Mouse (Mus musculus) Patski (cell line): ENCODE data around the gene Ifna7. TPM values are rescaled to one million over a fixed set of nuclear protein-coding genes. Genes with fewer than 3 reads are reported as not detected.
"Not testable (repeated sequence)": the region's sequence is repeated elsewhere in the genome, so short reads cannot be mapped to it uniquely, and the experiment has no call there.

Experiments
- ATAC-seq: fragments of 100-300 bp; one replicate; pipeline ENCODE4 v1.8.0; 2021
- CTCF ChIA-PET: fragments of 350-600 bp; sonication (Branson Sonifier 250); formaldehyde crosslinking; loops from one replicate; lab custom pipeline; 2022; ENCODE audit warnings: inconsistent platforms; lab: Charles Lee
- POLR2A ChIA-PET: fragments of 350-600 bp; sonication (Branson Sonifier 250); formaldehyde crosslinking; loops from one replicate; lab custom pipeline; 2022; ENCODE audit warnings: antibody characterized with exemption, inconsistent platforms; lab: Charles Lee
- DNase-seq: peaks from one replicate; pipeline ENCODE4 v3.0.0-alpha.2; 2011; ENCODE audit warnings: low read depth, low spot score
- H3K27me3 ChIP-seq: fragments of 371-371 bp; one replicate; pipeline ENCODE4 v1.5.1; 2021
- CTCF ChIP-seq: fragments of 100-300 bp; IDR thresholded peaks from one replicate; pipeline ENCODE4 v1.5.1; 2021
- in situ Hi-C: fragments of 300-500 bp; cut with MboI; formaldehyde crosslinking; loops from 3 replicates; pipeline ENCODE4 v1.11.1; 2018; ENCODE audit warnings: low pct_unique_long_range_greater_than_20kb, mixed read lengths
- polyA plus RNA-seq: library from polyadenylated mRNA; unstranded; gene quantifications from one replicate; pipeline ENCODE4 v1.2.3, GENCODE M21; 2021

The Ifna7 gene
- polyA plus RNA-seq, 1 experiment from 2014 or later: not detected

DNA sequence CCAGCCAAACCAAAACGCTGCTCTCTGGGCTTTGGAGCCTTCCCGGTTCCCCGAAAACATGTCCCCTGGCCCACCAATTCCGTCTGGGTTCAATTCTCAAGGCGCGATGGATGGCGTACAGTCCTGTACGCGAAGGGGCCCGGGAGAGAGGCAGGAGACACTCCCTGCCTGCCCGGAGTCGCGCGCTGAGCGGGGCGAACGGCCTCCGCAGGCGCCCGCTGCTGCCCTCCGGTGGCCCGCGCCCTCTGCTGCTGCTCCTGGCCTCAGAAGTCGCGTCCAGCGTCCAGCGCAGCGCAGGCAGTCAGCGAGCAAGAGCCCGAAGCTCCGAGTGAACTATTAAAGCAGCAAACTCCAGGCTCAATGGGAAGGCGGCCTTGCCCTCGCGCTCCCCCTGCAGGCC lies 10.3 kb upstream of the Ifna7 start:
- CTCF ChIA-PET, ATAC-seq, H3K27me3 ChIP-seq, DNase-seq, POLR2A ChIA-PET, in situ Hi-C loops: not testable (repeated sequence)

DNA sequence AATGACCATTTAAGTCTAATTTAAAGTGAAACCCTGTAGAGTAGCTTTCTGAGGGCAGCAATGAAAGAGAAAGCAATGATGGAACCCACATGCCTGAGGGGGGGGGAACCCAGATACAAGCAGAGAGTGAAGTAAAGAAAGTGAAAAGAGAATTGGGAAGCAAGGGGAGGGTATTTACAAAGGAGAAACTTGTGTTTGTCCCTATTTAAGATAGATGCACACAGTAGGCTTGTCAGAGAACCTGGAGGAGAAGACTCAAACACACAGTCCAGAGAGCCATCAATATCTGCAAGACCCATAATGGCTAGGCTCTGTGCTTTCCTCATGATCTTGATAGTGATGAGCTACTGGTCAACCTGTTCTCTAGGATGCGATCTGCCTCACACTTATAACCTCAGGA lies 3.6 kb downstream of the Ifna7 start, which contains the start of gene Ifna11:
Gene Ifna11, plus strand, starts transcription at position 301 of the 400 bp plus-strand sequence.
- POLR2A ChIA-PET: no interaction called here
- ATAC-seq (no peak), DNase-seq (no peak)
- in situ Hi-C loops: no loop called here
- CTCF ChIA-PET: interaction anchor here (1.2 kb wide), 1 partner anchor 11 kb away, joined by 5 read pairs; no protein-coding TSS in a partner anchor
- H3K27me3 ChIP-seq: no peaks in the 10 kb centered on the region
- TF ChIP-seq CTCF: no peak

DNA sequence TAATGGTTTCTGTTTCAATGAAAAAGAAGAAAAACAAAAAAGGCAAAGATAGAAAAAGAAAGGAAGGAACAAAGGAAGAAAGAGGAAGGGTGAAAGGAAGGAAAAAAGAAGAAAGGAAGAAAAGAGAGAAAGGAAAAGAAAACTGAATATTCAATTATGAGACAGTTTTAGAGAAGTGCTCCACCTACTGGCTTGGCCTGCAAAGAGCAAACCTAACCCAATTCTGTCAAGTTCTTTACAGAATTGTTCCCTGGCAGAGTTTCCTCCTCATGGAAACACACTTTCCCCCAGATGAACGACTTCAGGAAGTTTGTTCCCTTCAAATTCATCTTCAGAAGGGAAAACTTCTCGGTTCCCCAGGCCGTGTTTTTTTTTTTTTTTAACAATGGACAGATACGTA lies 7.0 kb downstream of the Ifna7 start:
- H3K27me3 ChIP-seq: no peaks in the 10 kb centered on the region
- ChIA-PET CTCF (interaction anchor here (1.9 kb wide), 1 partner anchor 8 kb away, joined by 10 read pairs; no protein-coding TSS in a partner anchor), POLR2A (no interaction called here)
- in situ Hi-C loops: no loop called here
- DNase-seq (no peak), ATAC-seq (no peak)
- TF ChIP-seq CTCF: peak; percentile 34

DNA sequence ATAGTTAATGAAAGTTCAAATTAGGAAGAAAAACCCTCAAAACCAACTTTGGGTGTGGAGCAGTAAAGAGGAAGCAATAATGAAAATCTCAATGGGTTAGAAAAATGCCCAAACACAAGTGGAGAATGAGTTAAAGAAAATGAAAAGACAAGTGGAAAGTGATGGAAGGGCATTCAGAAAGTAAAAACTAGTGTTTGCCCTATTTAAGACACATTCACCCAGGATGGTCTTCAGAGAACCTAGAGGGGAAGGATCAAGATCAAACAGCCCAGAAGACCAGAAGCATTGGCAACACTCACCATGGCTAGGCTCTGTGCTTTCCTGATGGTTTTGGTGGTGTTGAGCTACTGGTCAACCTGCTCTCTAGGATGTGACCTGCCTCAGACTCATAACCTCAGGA lies 11.1 kb downstream of the Ifna7 start, which contains the start of gene Ifna6:
Gene Ifna6, plus strand, starts transcription at position 301 of the 400 bp plus-strand sequence.
- CTCF ChIA-PET, H3K27me3 ChIP-seq, ATAC-seq, POLR2A ChIA-PET, DNase-seq: not testable (repeated sequence)
- in situ Hi-C loops: loop anchor here (25.0 kb wide), 4 partner anchors 665 to 1715 kb away; partner anchors contain the start of gene Dmrta1

DNA sequence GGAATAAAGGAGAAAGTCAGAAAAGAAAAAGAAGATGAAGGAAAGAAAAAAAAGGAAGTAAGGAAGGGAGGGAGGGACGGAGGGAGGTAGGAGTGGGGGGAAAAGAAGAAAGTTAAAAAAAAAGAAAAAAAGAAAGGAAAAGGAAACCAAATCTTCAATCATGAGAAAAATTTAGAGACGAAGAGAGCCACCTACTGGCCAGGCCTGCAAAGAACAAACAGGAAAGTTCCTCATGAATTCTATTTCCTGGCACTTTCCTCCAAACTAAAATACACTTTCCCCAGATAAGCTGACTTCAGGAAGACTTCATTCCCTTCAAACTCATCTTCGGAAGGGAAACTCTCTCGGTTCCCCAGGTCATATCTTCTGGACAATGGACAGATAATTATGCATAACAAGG lies 14.5 kb downstream of the Ifna7 start:
- peak; percentile 97 for TF ChIP-seq CTCF
- peaks cover 4% of the 10 kb centered on the region for H3K27me3 ChIP-seq
- peak; percentile 30 for DNase-seq
- ATAC-seq: peak; percentile 27
- in situ Hi-C loops: loop anchor here (5.0 to 25.0 kb wide), 5 partner anchors 258 to 1718 kb away; partner anchors contain the start of genes Dmrta1 and Ifna14
- ChIA-PET CTCF (interaction anchor here (1.0 to 3.0 kb wide), 18 partner anchors 8 to 669 kb away, joined by 3 to 31 read pairs (median 6); partner anchors contain the start of genes Ifna14 and Ifna4), POLR2A (no interaction called here)

DNA sequence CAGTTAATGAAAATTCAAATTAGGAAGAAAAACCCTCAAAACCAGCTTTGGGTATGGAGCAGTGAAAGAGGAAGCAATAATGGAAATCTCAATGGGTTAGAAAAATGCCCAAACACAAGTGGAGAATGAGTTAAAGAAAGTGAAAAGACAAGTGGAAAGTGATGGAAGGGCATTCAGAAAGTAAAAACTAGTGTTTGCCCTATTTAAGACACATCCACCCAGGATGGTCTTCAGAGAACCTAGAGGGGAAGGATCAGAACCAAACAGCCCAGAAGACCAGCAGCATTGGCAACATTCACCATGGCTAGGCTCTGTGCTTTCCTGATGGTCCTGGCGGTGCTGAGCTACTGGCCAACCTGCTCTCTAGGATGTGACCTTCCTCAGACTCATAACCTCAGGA lies 19.2 kb downstream of the Ifna7 start, which contains the start of gene Ifna5:
Gene Ifna5, plus strand, starts transcription at position 301 of the 400 bp plus-strand sequence.
- POLR2A ChIA-PET, ATAC-seq, CTCF ChIA-PET, DNase-seq, H3K27me3 ChIP-seq: not testable (repeated sequence)
- in situ Hi-C loops: loop anchor here (25.0 kb wide), 4 partner anchors 673 to 1723 kb away; partner anchors contain the start of gene Dmrta1

DNA sequence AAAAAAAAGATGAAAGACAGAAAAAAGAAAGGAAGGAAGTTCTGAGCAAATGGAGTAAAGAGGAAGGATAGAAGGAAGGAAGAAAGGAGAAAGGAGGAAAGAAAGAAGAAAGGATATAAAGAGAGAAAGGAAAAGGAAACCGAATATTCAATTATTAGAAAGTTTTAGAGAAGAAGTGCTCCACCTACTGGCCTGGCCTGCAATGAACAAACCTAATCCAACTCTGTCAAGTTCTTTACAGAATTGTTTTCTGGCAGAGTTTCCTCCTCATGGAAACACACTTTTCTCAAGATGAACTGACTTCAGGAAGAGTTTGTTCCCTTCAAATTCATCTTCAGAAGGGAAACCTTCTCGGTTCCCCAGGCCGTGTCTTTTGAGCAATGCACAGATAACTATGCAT lies 22.8 kb downstream of the Ifna7 start:
- ATAC-seq (no peak), DNase-seq (no peak)
- H3K27me3 ChIP-seq: no peaks in the 10 kb centered on the region
- POLR2A ChIA-PET: no interaction called here
- CTCF ChIA-PET: interaction anchor here (1.1 kb wide), 1 partner anchor 10 kb away, joined by 4 read pairs; no protein-coding TSS in a partner anchor
- peak; percentile 42 for TF ChIP-seq CTCF
- in situ Hi-C loops: loop anchor here (25.0 kb wide), 4 partner anchors 677 to 1727 kb away; partner anchors contain the start of gene Dmrta1

DNA sequence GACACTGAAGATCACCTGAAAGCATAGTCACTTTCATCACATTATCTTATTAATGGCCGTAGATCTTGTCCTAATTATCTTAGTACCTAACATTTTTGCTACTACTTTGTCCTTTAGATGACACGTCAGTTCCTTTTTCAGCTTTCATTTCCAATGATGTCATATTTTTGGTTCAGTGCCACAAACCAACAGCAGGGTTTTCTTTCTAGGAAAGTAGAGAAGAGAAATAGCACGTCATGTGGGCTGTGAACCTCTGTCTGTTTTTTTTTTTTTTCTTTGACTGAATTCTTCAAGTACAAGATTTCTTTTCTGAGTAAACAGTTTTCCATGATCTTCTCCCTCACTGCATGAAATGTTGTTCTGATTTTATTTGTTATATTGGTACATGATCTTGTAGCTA lies 24.0 kb downstream of the Ifna7 start:
- no peak for ATAC-seq

DNA sequence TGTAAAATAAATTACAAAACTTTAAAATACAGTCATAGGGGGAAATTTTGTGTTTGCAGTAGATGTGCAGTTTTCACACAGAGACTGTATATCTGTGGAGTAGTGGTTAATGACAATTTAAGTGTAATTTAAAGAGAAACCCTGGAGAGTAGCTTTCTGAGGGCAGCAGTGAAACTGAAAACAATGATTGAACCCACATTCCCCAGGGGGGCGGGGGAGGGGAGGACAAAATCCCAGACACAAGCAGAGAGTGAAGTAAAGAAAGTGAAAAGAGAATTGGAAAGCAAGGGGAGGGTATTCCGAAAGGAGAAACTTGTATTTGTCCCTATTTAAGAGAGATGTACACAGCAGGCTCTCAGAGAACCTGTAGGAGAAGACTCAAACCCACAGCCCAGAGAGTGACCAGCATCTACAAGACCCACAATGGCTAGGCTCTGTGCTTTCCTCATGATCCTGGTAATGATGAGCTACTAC lies 25.4 kb downstream of the Ifna7 start, which contains the start of gene Ifna4:
Gene Ifna4, plus strand, starts transcription at position 424 of the 474 bp plus-strand sequence.
- no peak for ATAC-seq

More for the DNA sequence above, 24.0 kb downstream of the Ifna7 start:
- no peak for DNase-seq
- peaks cover 4% of the 10 kb centered on the region for H3K27me3 ChIP-seq
- in situ Hi-C loops: loop anchor here (25.0 kb wide), 4 partner anchors 678 to 1728 kb away; partner anchors contain the start of gene Dmrta1
- POLR2A ChIA-PET: no interaction called here
- no peak for TF ChIP-seq CTCF
- CTCF ChIA-PET: no interaction called here

DNA sequence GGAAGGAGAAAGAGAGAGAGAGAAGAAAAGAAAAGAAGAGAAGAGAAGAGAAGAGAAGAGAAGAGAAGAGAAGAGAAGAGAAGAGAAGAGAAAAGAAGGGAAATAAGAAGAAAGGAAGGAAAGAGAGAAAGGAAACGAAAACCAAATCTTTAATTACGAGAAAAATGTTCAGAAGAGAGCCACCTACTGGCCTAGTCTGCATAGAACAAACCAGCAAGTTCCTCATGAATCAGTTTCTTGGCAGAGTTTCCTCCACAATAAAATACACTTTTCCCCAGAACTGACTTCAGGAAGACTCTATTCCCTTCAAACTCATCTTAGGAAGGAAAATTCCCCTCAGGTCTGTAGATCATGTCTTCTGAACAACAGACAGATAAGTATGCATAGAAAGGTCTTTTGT lies 29.3 kb downstream of the Ifna7 start:
- ATAC-seq: no peak
- in situ Hi-C loops: loop anchor here (25.0 kb wide), 4 partner anchors 683 to 1733 kb away; partner anchors contain the start of gene Dmrta1

More for the DNA sequence above, 25.4 kb downstream of the Ifna7 start, which contains the start of gene Ifna4:
- POLR2A ChIA-PET: no interaction called here
- H3K27me3 ChIP-seq: peaks cover 8% of the 10 kb centered on the region
- in situ Hi-C loops: loop anchor here (25.0 kb wide), 4 partner anchors 679 to 1729 kb away; partner anchors contain the start of gene Dmrta1
- TF ChIP-seq CTCF: no peak
- CTCF ChIA-PET: interaction anchor here (1.1 kb wide), 1 partner anchor 10 kb away, joined by 6 read pairs; no protein-coding TSS in a partner anchor
- DNase-seq: no peak

DNA sequence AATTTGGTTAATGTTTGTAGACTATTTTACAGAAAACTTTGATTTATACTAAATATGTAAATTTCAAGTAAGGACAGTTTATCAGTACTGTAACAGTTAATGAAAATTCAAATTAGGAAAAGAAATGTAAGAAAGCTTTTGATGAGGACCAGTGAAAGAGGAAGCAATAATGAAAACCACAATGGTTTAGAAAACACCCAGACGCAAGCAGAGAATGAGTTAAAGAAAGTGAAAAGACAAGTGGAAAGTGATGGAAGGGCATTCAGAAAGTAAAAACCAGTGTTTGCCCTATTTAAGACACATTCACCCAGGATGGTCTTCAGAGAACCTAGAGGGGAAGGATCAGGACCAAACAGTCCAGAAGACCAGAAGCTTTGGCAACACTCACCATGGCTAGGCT lies 33.7 kb downstream of the Ifna7 start, which contains the start of gene Ifna1:
Gene Ifna1, plus strand, starts transcription at position 390 of the 400 bp plus-strand sequence.
- peaks cover 5% of the 10 kb centered on the region for H3K27me3 ChIP-seq
- TF ChIP-seq CTCF: no peak
- CTCF ChIA-PET: interaction anchor here (1.3 kb wide), 1 partner anchor 11 kb away, joined by 4 read pairs; no protein-coding TSS in a partner anchor
- in situ Hi-C loops: loop anchor here (25.0 kb wide), 5 partner anchors 87 to 1737 kb away; partner anchors contain the start of genes Dmrta1, Gm13271, Gm13283 and Gm13290
- DNase-seq: no peak
- no peak for ATAC-seq
- POLR2A ChIA-PET: no interaction called here

More for the DNA sequence above, 29.3 kb downstream of the Ifna7 start:
- TF ChIP-seq CTCF: peak; percentile 40
- CTCF ChIA-PET: no interaction called here
- peaks cover 9% of the 10 kb centered on the region for H3K27me3 ChIP-seq
- no peak for DNase-seq
- POLR2A ChIA-PET: no interaction called here
